Mouse (Mus musculus) liver, embryonic 13.5 days (tissue): Measurements from ENCODE around the gene Gpd1. TPM values are rescaled to one million over a fixed set of nuclear protein-coding genes. Genes with fewer than 3 reads are reported as not detected.

Experiments
- ATAC-seq: fragments of 200-750 bp; cut with Nextera tagmentation; 2 replicates; pipeline ENCODE4 v1.8.0; 2017; ENCODE audit warnings: low read depth, mild to moderate bottlenecking, moderate number of reproducible peaks, moderate library complexity
- DNase-seq: peaks from one replicate; pipeline ENCODE4 v3.0.0; 2022
- H3K27ac ChIP-seq: fragments of 300-500 bp; sonication (generic); 2 replicates; pipeline ENCODE4 v1.5.1; 2015; ENCODE audit warnings: moderate library complexity, mild to moderate bottlenecking, inconsistent platforms
- H3K27me3 ChIP-seq: fragments of 300-500 bp; sonication (generic); 2 replicates; pipeline ENCODE4 v1.6.1; 2015; ENCODE audit warnings: mild to moderate bottlenecking, inconsistent platforms
- H3K36me3 ChIP-seq: fragments of 300-500 bp; sonication (generic); 2 replicates; pipeline ENCODE4 v1.6.1; 2015; ENCODE audit warnings: mild to moderate bottlenecking, inconsistent platforms
- H3K4me1 ChIP-seq: fragments of 300-500 bp; sonication (generic); replicated peaks from 2 replicates; pipeline ENCODE4 v1.6.1; 2015; ENCODE audit warnings: inconsistent platforms
- H3K4me2 ChIP-seq: fragments of 300-500 bp; sonication (generic); 2 replicates; pipeline ENCODE4 v1.6.1; 2015; ENCODE audit warnings: inconsistent platforms, mild to moderate bottlenecking, moderate library complexity
- H3K4me3 ChIP-seq: fragments of 300-500 bp; sonication (generic); replicated peaks from 2 replicates; pipeline ENCODE4 v1.5.1; 2015; ENCODE audit warnings: mild to moderate bottlenecking, inconsistent platforms
- H3K9ac ChIP-seq: fragments of 300-500 bp; sonication (generic); 2 replicates; pipeline ENCODE4 v1.6.1; 2015; ENCODE audit warnings: mild to moderate bottlenecking, inconsistent platforms
- H3K9me3 ChIP-seq: fragments of 300-500 bp; sonication (generic); replicated peaks from 2 replicates; pipeline ENCODE4 v1.6.1; 2016; ENCODE audit warnings: inconsistent platforms
- WGBS: fragments of 180-500 bp; shearing (Covaris S2); methylation state at CpG from one replicate; pipeline ENCODE4 v1.1.7; 2015; ENCODE audit not compliant: insufficient replicate concordance; 5-methylcytosine and 5-hydroxymethylcytosine counted together
- polyA plus RNA-seq: library from polyadenylated mRNA; unstranded; fragments of >200 nt; fragmentation: Nextera tagmentation; extraction: Ambion mirVana; gene quantifications from 2 replicates; pipeline ENCODE4 v1.2.1, GENCODE M21; 2015

Gpd1 gene
- polyA plus RNA-seq = 11.5 and 13.9 TPM in 2 replicates

DNA sequence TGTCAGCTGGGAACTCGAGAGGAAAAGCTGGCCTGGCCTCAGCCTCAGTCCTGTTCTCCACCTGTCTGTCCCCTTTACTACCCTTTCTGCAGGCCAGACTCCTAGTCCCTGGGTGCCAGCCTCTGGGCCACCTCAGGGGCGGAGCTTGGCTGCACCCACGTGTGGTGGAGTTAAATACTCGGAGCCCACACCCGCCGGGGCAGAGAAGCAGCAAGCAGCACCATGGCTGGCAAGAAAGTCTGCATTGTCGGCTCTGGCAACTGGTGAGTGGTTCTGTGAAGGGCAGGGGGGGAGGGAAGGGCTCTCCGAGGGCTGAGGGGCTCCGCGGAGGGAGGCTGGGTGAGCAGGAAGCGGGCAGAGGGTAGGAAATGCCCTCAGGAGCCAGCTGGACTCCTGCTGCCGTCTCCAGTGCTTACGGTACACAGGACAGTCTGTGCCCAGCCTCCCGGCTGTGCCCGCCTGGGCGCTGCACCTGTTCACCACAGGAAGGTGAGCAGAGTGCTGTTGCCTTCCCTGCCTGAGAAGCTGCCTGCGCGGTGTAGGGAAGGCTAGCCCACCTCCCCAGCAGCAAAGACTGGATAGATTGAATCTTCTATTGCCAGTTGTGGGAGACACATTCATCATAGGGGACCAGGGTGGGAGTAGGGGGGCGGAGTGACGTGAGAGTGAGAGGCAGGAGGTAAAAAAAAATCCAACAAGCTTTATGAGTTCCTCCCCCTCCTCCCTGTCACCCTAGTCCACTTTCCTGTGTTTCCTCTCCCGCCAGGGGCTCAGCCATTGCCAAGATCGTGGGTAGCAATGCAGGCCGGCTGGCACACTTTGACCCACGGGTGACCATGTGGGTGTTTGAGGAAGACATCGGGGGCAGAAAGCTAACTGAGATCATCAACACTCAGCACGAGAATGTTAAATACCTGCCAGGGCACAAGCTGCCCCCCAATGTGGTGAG is at the start of gene Gpd1:
Gene Gpd1, plus strand, starts transcription at position 130 of the 949 bp plus-strand sequence.
- no peak for DNase-seq
- H3K27me3 ChIP-seq = no peaks in the 10 kb centered on the region
- H3K4me1 ChIP-seq = peaks cover 40% of the 10 kb centered on the region
- H3K36me3 ChIP-seq = peaks cover 22% of the 10 kb centered on the region
- H3K4me3 ChIP-seq = peak within 1 kb of the TSS; percentile 27
- H3K9ac ChIP-seq = no peak within 1 kb of the TSS
- 63% methylated on average over 26 of the region's 26 CpGs for WGBS
- H3K4me2 ChIP-seq = peak within 1 kb of the TSS; percentile 34
- H3K9me3 ChIP-seq = no peaks in the 10 kb centered on the region
- peak within 1 kb of the TSS; percentile 65; the same call in 1 of the 2 replicates for H3K27ac ChIP-seq
- ATAC-seq = no peak

DNA sequence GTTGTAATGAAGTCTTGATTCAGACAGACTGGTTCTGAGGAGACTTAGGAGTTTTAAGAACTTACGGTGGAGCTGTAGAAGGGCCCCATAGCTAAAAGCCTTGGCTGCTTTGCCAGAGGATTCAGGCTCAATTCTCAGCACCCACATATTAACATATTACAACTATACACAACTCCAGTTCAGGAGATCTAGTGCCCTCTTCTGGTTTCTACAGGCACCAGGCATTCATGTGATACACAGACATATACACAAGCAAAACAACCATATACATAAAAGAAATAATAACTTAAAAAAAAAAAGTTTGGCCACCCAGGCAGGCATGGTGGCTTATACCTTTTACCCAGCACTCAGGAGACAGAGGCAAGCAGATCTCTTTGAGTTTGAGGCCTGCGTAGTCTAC is 49.8 kb upstream of the Gpd1 start:
- Histone ChIP-seq H3K27me3 (peaks cover 92% of the 10 kb centered on the region), H3K36me3 (no peaks in the 10 kb centered on the region), H3K27ac (no peak overlapping the region), H3K4me1 (peaks cover 44% of the 10 kb centered on the region), H3K4me2 (no peak overlapping the region), H3K4me3 (no peak overlapping the region), H3K9me3 (no peaks in the 10 kb centered on the region), H3K9ac (no peak overlapping the region)
- ATAC-seq (no peak), DNase-seq (no peak)
- WGBS = 90% methylated on average over 2 of the region's 2 CpGs

DNA sequence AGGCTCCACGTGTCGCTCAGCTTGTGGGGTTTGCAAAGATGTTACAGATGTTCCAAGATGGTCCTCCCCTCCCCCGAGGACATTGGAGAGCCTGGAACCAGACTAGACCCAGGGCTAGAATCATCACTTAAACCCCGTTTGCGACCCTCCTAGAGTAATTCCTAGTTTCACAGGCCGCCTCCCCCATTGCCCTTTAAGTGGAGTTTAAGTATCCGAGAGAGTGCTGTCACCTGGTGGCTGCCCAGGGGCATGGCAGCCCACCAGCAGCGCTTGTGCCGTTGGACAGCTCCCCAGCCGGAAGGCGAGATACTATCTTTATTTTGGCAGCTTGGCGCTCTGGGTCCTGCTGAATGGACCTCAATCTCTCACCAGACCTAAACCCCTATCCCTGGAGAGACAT is 48.4 kb upstream of the Gpd1 start:
- no peak for ATAC-seq
- WGBS = 4% methylated on average over 12 of the region's 12 CpGs

DNA sequence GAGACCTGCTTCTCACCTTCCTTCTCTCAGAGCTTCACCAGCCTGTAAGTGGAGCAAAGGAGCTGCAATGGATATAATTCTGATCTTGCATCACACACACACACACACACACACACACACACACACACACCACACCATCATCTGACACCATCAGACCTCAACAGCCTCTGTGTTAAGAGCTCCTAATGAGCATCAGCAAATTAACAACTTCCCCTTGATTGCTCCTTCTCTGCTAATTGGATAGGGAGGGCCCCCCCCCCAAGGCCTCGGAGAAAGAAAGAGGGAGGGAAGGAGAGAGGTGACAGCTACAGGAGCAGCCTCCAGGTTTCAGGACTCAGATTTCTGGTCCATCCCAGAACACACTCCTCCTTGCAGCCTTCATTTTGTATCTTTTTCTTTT is 47.9 kb upstream of the Gpd1 start:
- no peak overlapping the region for H3K4me2 ChIP-seq
- DNase-seq = no peak
- H3K4me3 ChIP-seq = no peak overlapping the region
- H3K36me3 ChIP-seq = no peaks in the 10 kb centered on the region
- WGBS = 0% methylated on average over 1 of the region's 1 CpGs
- H3K27me3 ChIP-seq = peaks cover 97% of the 10 kb centered on the region
- peaks cover 27% of the 10 kb centered on the region for H3K4me1 ChIP-seq
- H3K9ac ChIP-seq = no peak overlapping the region
- H3K27ac ChIP-seq = no peak overlapping the region
- ATAC-seq = no peak
- H3K9me3 ChIP-seq = no peaks in the 10 kb centered on the region

More for the DNA sequence above, 48.4 kb upstream of the Gpd1 start:
- Histone ChIP-seq H3K9ac (no peak overlapping the region), H3K4me1 (peaks cover 33% of the 10 kb centered on the region), H3K9me3 (no peaks in the 10 kb centered on the region), H3K36me3 (no peaks in the 10 kb centered on the region), H3K27me3 (peaks cover 95% of the 10 kb centered on the region), H3K4me2 (no peak overlapping the region), H3K27ac (no peak overlapping the region), H3K4me3 (no peak overlapping the region)
- DNase-seq = peak; percentile 32

DNA sequence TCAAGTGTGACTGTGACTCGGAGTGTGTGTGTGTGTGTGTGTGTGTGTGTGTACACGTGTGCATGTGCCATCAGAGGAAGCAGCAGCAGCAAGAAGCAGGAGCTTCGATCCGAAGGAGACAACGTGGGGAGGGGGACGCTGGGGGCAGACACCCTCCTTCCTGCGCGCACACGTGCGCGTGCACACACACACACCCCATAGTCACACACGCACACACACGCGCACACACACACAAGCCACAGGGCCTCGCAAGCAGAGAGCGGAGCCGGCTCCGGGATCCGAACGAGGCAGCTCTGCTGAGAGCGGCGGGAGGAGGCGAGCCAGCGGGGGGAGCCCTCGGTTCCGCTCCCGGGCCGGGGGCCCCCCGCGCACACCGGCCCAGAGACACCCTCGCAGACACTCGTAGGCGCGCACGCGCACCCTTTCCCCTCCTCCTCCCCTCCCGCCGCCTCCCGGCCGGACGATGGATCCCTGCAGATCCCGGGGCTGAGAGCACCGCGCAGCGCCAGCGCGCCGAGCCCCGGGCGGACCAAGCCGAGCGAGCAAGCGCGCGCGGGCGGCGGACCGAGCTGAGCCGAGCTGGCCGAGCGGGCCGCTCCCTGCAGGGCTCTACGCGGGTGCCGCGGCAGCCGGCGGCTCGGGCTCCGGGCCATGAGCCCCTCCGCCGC is 47.0 kb upstream of the Gpd1 start, which contains the start of gene Asic1:
Gene Asic1, plus strand, starts transcription at position 215 of the 668 bp plus-strand sequence.
- DNase-seq (no peak), ATAC-seq (peak; percentile 57)
- Histone ChIP-seq H3K27me3 (peaks cover 99% of the 10 kb centered on the region), H3K9me3 (no peaks in the 10 kb centered on the region), H3K4me2 (peak within 1 kb of the TSS; percentile 59), H3K9ac (no peak within 1 kb of the TSS), H3K27ac (no peak within 1 kb of the TSS), H3K4me1 (peaks cover 19% of the 10 kb centered on the region), H3K36me3 (no peaks in the 10 kb centered on the region), H3K4me3 (peak within 1 kb of the TSS; percentile 45)
- under 1% methylated on average over 46 of the region's 74 CpGs for WGBS

DNA sequence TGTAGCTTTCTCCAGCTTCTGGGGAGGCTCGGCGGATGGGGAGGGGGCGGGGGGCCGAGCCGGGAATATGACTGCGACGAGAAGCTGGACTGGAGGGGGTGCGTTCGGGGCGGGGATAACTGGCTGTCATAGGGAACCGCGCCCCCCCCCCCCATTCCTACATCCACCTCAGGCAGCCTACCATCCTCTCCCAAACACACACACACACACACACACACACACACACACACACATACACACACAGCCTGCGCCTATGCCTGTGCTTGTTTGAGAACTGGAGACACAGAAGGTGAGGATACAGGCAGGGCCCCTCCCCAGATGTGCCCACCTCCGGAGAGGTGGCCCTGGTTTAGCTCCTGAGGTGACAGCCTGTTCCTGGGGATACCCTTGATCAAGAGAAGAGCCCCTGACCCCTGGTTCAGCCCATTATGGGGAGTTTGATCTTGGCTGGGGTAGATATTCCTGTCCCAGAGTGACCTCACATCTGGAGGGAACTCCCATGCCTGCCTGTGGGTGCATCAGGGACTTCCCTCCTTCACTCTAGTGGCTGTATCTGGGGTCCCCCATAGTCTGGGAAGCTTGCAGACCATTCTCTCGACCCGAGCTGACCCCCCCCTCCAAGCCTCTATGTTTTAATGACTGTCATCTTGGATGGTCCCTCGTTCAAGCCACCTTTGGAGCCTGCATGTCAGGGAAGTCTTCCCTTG is 46.2 kb upstream of the Gpd1 start:
- no peak overlapping the region for H3K9ac ChIP-seq
- no peaks in the 10 kb centered on the region for H3K36me3 ChIP-seq
- H3K4me2 ChIP-seq = peak overlapping the region; percentile 59
- H3K4me1 ChIP-seq = peaks cover 11% of the 10 kb centered on the region
- ATAC-seq (no peak), DNase-seq (no peak)
- peaks cover 99% of the 10 kb centered on the region for H3K27me3 ChIP-seq
- no peak overlapping the region for H3K27ac ChIP-seq
- no peaks in the 10 kb centered on the region for H3K9me3 ChIP-seq
- H3K4me3 ChIP-seq = peak overlapping the region; percentile 45
- WGBS = 12% methylated on average over 9 of the region's 17 CpGs

DNA sequence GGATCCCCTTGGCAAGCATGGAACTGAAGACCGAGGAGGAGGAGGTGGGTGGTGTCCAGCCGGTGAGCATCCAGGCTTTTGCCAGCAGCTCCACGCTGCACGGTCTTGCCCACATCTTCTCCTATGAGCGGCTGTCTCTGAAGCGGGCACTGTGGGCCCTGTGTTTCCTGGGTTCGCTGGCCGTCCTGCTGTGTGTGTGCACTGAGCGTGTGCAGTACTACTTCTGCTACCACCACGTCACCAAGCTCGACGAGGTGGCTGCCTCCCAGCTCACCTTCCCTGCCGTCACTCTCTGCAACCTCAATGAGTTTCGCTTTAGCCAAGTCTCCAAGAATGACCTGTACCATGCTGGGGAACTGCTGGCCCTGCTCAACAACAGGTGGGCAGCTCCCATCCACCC is 45.5 kb upstream of the Gpd1 start:
- Histone ChIP-seq H3K9ac (no peak overlapping the region), H3K4me2 (no peak overlapping the region), H3K4me3 (no peak overlapping the region), H3K27ac (no peak overlapping the region), H3K27me3 (peaks cover 99% of the 10 kb centered on the region), H3K4me1 (peaks cover 7% of the 10 kb centered on the region; the same call in 1 of the 2 replicates), H3K9me3 (no peaks in the 10 kb centered on the region), H3K36me3 (no peaks in the 10 kb centered on the region)
- no peak for ATAC-seq
- 65% methylated on average over 14 of the region's 14 CpGs for WGBS
- DNase-seq = no peak

DNA sequence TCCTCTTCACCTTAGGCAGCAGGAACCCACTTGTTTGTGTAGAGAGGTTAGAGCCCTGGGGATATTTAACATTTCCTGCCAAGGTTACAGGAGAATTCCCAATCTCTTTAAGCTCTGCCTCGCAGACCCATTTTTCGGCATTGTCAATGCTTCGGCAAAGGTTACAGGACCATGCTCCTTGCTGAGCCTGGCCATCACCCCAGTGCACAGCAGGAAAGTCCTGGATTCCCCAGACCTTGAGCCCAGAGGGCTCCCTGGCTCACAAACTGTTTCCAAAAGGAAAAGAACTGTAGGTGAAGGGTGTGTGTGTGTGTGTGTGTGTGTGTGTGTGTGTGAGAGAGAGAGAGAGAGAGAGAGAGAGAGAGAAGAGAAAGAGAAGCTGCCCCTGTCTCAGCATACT is 42.4 kb upstream of the Gpd1 start:
- Histone ChIP-seq H3K27ac (no peak overlapping the region), H3K4me3 (no peak overlapping the region), H3K9ac (no peak overlapping the region), H3K4me2 (no peak overlapping the region), H3K27me3 (peaks cover 94% of the 10 kb centered on the region), H3K36me3 (no peaks in the 10 kb centered on the region), H3K4me1 (peaks cover 10% of the 10 kb centered on the region), H3K9me3 (no peaks in the 10 kb centered on the region)
- ATAC-seq (no peak), DNase-seq (no peak)
- 61% methylated on average over 3 of the region's 3 CpGs for WGBS

DNA sequence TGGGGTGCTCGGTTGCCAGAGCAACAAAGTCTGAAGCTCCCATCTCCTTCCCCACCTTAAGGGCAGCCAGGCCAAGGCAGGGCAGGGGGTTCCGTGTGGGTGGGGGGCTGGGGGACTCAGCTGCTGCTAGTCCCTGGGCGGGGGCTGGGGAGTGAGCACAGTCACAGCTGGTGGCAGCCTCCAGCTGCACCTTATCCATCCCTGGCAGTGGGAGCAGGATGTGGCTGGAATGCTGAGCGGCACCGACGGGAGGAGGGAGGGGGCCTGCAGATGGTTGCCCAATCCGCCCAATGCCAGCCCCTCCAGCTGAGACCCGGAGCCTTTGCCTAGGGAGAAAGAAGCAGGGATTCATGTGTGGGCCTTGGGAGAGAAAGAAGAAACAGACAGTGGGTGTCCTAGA is 40.2 kb upstream of the Gpd1 start:
- Histone ChIP-seq H3K9me3 (no peaks in the 10 kb centered on the region), H3K27ac (no peak overlapping the region), H3K9ac (no peak overlapping the region), H3K4me2 (no peak overlapping the region), H3K4me1 (peaks cover 6% of the 10 kb centered on the region), H3K36me3 (no peaks in the 10 kb centered on the region), H3K4me3 (no peak overlapping the region), H3K27me3 (peaks cover 84% of the 10 kb centered on the region)
- ATAC-seq = no peak
- no peak for DNase-seq
- WGBS = 55% methylated on average over 8 of the region's 8 CpGs

DNA sequence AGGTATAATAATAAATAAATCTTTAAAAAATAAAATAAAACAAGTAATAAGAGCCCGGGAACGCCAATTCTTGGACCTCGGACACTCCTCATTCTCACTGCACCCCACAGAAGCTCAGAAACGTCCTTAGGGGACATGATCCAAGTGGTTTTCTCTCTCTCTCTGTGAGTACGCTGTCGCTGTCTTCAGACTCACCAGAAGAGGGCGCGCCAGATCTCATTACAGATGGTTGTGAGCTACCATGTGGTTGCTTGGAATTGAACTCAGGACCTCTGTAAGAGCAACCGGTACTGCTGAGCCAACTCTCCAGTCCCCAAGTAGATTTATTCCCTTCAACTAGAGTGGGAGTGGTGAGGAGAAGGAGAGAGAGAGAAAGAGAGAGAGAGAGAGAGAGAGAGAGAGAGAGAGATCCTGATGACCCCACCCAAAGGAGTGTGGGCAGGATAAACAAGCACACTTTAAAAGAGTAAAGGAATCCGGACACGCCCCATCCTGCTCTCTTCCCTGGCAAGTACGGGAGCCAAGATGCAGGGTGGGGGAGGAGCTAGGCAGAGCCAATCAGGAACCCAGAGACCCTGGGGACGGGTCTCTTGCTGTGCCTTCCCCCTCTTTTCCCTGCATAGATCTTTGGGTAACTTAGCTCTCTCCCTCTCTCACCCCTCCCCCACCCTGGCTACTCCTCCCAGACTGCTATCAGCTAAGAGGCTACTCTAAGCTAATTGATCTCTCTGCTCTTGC is 39.1 kb upstream of the Gpd1 start:
- no peaks in the 10 kb centered on the region for H3K36me3 ChIP-seq
- H3K9ac ChIP-seq = no peak overlapping the region
- DNase-seq (no peak), ATAC-seq (no peak)
- H3K4me1 ChIP-seq = peaks cover 6% of the 10 kb centered on the region
- 11% methylated on average over 13 of the region's 13 CpGs for WGBS
- no peak overlapping the region for H3K27ac ChIP-seq
- H3K4me3 ChIP-seq = no peak overlapping the region
- H3K9me3 ChIP-seq = no peaks in the 10 kb centered on the region
- peaks cover 72% of the 10 kb centered on the region for H3K27me3 ChIP-seq
- H3K4me2 ChIP-seq = no peak overlapping the region
